Mouse (Mus musculus): ENCODE results near the gene Ghitm.

DNA sequence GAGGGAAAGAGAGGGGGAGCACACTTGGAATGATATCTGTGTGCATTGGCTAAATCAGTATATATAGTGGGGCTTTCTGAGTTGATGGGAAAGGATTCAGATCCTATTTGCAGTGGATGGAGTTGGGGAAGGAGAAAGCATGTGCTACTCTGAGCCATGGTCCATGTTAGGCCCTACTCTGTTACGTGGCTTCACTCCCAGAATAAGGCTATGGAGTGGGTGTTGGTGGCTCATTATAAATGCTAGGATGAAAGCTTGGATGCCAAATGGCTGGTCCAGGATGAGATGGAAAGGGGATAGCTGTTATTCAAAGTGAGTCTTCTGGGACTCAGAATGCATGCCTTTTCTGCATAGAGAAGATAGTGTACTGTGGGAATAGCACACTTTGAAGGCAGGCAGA is 54.3 kb downstream of the Ghitm start:
- no peak for TF ChIP-seq POLR2A (IDR thresholded peaks at IDR 0.05; ENCODE audit: borderline replicate concordance, extremely low read depth, insufficient read depth, insufficient read length, poor library complexity, severe bottlenecking)
- no peak for TF ChIP-seq CTCF (IDR thresholded peaks at IDR 0.05; ENCODE audit: borderline replicate concordance, extremely low read depth, insufficient read depth, insufficient read length)
